Mouse (Mus musculus) small intestine, adult 2 months (tissue): Measurements from ENCODE around the gene Ppp1r18.

Source experiments
- CTCF ChIP-seq: fragments of 200-500 bp; IDR thresholded peaks from 2 replicates; pipeline ENCODE4 v1.5.1; 2012; ENCODE audit warnings: low read depth, mild to moderate bottlenecking, control low read depth, inconsistent platforms, low read length, moderate library complexity, mixed read lengths; ENCODE audit not compliant: insufficient replicate concordance, insufficient read length; ENCODE audit errors: extremely low read depth
- POLR2A ChIP-seq: fragments of 200-500 bp; IDR thresholded peaks from 2 replicates; pipeline ENCODE4 v1.6.1; 2012; ENCODE audit warnings: low read depth, mild to moderate bottlenecking, control low read depth, inconsistent platforms, low read length, moderate library complexity

- TF ChIP-seq CTCF: no peak
- no peak for TF ChIP-seq POLR2A
Measured at GRCm38 (mm10) chr17:35834696-35835422, 30.5 kb upstream of the Ppp1r18 start.
